Mouse (Mus musculus) layer of hippocampus, postnatal 25 days (tissue): ENCODE data around the gene Tceal9. TPM values are rescaled to one million over a fixed set of nuclear protein-coding genes. Genes with fewer than 3 reads are reported as not detected.
"Not testable (repeated sequence)": the region's sequence is repeated elsewhere in the genome, so short reads cannot be mapped to it uniquely, and the experiment has no call there.

Experiments
- DNase-seq, 2 experiments: peaks; one replicate each; pipeline ENCODE4 v3.0.0; 2022; ENCODE audit warnings: mixed read lengths in 2 of 2, low spot score in 1 of 2; ENCODE audit errors: extremely low spot score in 1 of 2
- total RNA-seq, 2 experiments: library from RNA; stranded (reverse); gene quantifications; 2 replicates each; pipeline ENCODE4 v1.2.3; 2021

Gene Tceal9
- total RNA-seq = 10 to 100 TPM; 88.5 to 93.5 TPM

DNA sequence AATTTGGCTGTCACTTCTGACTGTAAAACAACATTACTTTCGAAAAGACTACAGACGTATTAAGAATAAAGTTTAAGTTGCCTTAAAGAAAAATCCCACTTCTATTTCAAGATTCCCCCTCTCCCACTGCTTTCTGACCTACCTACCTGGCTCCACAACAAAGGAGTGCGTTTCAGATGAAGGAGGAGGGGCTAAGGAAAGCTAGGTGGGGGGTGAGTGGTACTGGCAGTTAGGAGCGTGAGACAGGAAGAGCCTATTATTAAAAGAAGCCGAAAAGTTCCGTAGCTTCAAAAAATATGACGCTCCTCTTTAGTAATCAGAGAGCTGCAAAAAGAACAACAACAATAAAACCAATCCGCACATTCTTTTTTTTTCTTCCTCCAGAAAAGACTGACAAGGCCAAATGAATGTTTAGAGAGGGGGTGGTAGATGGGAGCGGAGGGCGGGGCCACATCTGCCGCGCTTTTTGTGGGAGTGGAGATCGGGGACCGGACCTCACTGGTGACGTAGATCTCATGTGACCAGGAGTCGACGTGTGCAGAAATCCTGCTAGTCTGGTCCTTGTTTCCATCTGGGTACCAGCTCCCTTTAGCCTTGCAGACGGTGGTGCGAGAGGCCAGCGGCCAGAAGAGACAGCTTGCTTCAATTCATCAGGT is at the start of gene Tceal9:
Gene Tceal9, plus strand, starts transcription at position 506 of the 656 bp plus-strand sequence.
- DNase-seq = peak; percentile 31 to 47

- no peak for DNase-seq
Measured at GRCm38 (mm10) chrX:136195193-136195944, 49.5 kb upstream of the Tceal9 start.

- peak in 1 of 2 experiments; percentile 47 for DNase-seq
Measured at GRCm38 (mm10) chrX:136196873-136197272, 48.0 kb upstream of the Tceal9 start.

DNA sequence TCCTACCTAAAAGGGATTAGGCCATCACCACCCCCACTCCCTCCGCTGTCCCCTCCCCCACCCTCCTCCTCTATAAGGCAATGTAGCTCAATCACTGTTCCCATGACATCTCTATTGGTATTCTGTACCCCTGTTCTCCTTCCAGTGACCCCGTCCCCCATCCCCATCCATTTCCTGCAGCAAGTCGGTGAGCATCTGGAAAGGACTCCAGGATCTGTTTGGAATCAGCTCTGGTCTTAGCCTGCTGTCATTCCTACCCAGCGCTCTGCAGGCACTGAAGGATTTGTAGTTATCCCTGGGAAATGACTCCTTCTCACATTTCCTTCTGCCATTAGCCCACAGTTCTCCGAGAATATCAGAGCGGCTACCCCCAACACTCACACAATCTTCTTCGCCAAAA is 41.6 kb upstream of the Tceal9 start:
- DNase-seq = peak in 1 of 2 experiments; percentile 4

- peak; percentile 35 to 36 for DNase-seq
Measured at GRCm38 (mm10) chrX:136203664-136204066, 41.2 kb upstream of the Tceal9 start, which contains the start of gene Tceal5. Gene Tceal5, minus strand, starts transcription at chrX:136203876.

- DNase-seq = no peak
Measured at GRCm38 (mm10) chrX:136204406-136204805, 40.5 kb upstream of the Tceal9 start.

DNA sequence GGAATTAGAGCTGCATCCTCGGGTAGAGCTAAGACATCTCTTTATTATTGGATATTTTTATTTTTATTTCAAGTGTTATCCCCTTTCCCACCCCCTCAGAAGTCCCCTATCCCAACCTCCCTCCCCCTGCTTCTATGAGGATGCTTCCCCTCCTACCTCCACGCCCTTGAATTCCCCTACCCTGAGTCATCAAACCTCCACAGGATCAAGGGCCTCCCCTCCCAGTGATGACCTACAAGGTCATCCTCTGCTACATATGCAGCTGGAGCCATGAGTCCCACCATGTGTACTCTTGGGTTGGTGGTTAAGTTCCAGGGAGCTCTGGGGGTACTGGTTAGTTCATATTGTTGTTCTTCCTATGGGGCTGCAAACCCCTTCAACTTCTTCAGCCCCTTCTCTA is 31.5 kb upstream of the Tceal9 start:
- DNase-seq = no peak

- not testable (repeated sequence) for DNase-seq
Measured at GRCm38 (mm10) chrX:136214729-136215677, 29.9 kb upstream of the Tceal9 start, which contains the start of the genes Tceal7 and Bex1. Gene Tceal7, plus strand, starts transcription at chrX:136214779. Gene Bex1, minus strand, starts transcription at chrX:136215513.

DNA sequence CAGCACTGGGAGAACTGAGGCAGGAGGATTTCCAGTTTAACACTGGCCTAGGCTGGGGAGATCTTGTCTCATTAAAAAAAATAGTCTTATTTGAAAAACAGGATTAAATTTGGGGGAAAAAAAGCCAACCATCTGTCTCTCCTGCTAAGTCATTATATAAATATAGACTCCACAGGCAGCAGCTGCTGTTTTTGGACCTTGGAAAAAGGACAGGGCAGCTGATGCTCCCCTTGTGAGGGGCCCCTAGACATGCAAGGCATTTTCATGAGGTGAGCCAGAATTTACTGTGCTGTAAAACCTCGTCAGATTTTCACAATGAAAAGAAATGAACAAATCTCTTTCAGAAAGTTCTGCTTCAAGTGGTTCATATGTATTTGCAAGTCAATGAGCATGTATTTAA is 28.6 kb upstream of the Tceal9 start:
- DNase-seq = no peak

- no peak for DNase-seq
Measured at GRCm38 (mm10) chrX:136223714-136224113, 21.2 kb upstream of the Tceal9 start.

DNA sequence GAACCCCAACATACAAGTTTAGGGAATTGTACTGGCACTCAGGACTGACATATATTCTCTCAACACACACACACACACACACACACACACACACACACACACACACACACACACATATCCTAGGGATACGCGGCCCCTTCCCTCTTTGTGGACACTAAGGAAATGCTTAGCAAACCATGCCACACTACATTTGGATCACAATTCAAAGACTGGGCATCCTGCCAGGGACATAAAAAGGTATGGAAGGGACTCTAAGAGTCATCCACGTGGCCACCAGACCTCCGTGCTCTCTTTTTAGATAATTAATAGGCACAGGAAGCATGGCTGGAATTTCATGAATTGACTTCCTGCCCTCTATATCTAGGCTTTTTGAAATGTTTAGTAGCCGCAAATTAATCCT is 17.1 kb upstream of the Tceal9 start:
- DNase-seq = no peak

- peak in 1 of 2 experiments; percentile 68 for DNase-seq
Measured at GRCm38 (mm10) chrX:136238118-136238517, 6.8 kb upstream of the Tceal9 start.

GRCm38 (mm10) chrX:136243181-136243580 is 1.7 kb upstream of the Tceal9 start:
- no peak for DNase-seq

DNA sequence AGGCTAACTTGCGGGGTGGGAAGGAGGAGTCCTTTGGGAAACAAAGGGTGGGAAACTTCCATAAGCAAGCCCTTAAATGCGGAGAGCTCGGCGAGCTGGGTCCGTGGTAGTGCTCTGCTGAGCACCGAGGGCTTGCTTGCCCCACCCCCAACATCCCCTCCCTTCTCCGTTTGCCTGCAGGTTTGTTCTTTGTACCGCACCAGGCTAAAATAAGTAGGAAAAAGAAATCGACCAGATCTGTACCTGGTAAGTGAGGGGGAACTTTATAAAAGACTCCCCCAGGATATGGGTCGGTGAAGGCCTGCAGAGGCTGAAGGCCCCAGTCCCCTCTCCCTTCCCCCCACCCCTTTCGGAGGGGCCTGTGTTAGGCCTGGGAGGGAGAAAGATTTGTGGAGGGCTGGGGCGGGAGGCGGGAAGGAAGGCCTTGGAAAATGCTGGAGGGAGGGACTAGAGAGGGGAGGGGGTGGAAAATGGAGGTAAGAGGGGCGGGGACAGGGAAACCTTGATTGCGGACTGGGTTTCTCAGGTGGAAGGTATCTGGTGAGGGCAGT is 717 bp downstream of the Tceal9 start:
- peak in 1 of 2 experiments; percentile 7 for DNase-seq

DNA sequence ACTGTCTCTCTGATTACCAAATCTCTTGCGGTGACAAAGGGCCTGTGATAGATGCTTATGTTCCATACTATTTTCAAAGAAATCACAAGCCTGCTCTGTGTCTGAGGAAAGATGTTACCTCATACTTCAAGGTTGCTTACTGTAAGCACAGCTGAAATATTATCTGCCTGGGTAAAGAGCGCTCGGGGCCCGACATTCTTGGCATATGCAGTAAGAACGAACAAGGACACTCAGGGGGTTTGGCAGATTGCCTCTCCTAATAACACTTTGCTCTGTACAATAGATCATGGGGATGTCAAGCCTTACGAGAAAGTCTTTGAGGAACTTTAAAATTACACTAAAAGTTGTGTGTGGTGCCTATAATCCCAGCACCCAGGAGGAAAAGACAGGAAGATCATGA is 3.9 kb downstream of the Tceal9 start:
- DNase-seq = no peak

DNA sequence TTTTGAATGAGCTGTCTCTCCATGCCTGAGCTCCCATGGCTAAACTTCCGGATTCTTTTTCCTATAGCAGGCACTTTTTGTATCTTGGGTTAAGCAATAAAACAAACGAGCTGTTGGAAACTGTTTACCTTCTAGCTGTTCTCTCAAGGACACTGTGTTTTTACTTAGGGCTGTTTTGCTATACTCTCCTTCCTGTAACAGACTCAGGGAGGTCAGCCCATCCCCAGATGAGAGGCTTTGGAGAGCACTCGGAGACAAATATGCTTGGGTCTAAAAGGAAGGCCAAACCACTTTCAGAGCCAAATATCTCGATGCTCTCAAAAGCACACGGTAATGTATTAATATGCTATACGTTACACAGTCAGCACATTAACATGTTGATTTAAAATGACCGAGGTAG is 4.8 kb downstream of the Tceal9 start:
- no peak for DNase-seq

- DNase-seq = no peak
Measured at GRCm38 (mm10) chrX:136252023-136252729, 7.3 kb downstream of the Tceal9 start.

GRCm38 (mm10) chrX:136267720-136268119 is 22.8 kb downstream of the Tceal9 start:
- DNase-seq = no peak

- DNase-seq = no peak
Measured at GRCm38 (mm10) chrX:136268173-136268572, 23.3 kb downstream of the Tceal9 start.
